Mouse (Mus musculus): ENCODE data around the gene Zdhhc9. TPM values are rescaled to one million over a fixed set of nuclear protein-coding genes. Genes with fewer than 3 reads are reported as not detected.

Zdhhc9 gene
- polyA plus RNA-seq, 1 experiment from 2014 or later = 6.8 TPM

DNA sequence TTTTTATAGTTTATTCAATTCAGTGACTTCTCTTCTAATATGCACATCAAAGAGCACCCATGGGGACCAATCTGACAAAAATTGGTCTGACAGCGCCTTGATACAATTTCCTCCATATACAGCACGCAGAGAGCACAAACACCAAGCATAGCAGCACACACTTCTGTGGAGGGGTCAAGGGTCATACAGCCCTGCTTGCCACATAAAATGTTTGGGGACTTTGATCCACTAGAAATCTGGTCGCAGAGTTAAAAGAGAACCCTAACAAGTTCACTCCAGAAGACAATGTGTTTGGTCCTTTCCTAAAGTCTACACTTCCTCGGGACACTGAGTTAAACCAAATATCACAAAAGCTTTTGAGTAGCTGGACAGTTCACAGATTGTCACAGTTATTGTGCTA is 5.7 kb downstream of the Zdhhc9 start:
- H3K36me3 ChIP-seq = no peaks in the 10 kb centered on the region
- no peak overlapping the region for H3K4me2 ChIP-seq (replicated peaks)
- no peak for ATAC-seq (ENCODE audit: low FRiP score, low read depth)
- no peak overlapping the region for H3K9ac ChIP-seq
- H3K27me3 ChIP-seq = no peaks in the 10 kb centered on the region
- no peak overlapping the region for H3K27ac ChIP-seq
- no peak overlapping the region for H3K4me3 ChIP-seq
- 0 out of 2 replicates have a peak, but pooled peaks cover 6% of the 10 kb centered on the region for H3K4me1 ChIP-seq
- 65% methylated on average over 4 of the region's 4 CpGs for WGBS
- no peaks in the 10 kb centered on the region for H3K9me3 ChIP-seq

GRCm38 (mm10) chrX:48202436-48202835 is 6.2 kb downstream of the Zdhhc9 start:
- WGBS = 83% methylated on average over 7 of the region's 7 CpGs
- Histone ChIP-seq H3K36me3 (no peaks in the 10 kb centered on the region), H3K4me1 (0 out of 2 replicates have a peak, but pooled peaks cover 3% of the 10 kb centered on the region), H3K27ac (no peak overlapping the region), H3K9ac (no peak overlapping the region), H3K4me2 (replicated peaks) (no peak overlapping the region), H3K4me3 (no peak overlapping the region), H3K27me3 (no peaks in the 10 kb centered on the region), H3K9me3 (no peaks in the 10 kb centered on the region)
- no peak for ATAC-seq (ENCODE audit: low FRiP score, low read depth)

- no peaks in the 10 kb centered on the region for H3K36me3 ChIP-seq
- H3K4me3 ChIP-seq = no peak overlapping the region
- no peaks in the 10 kb centered on the region for H3K9me3 ChIP-seq
- no peak overlapping the region for H3K9ac ChIP-seq
- 90% methylated on average over 7 of the region's 7 CpGs for WGBS
- H3K4me2 ChIP-seq (replicated peaks) = no peak overlapping the region
- no peaks in the 10 kb centered on the region for H3K4me1 ChIP-seq
- no peak overlapping the region for H3K27ac ChIP-seq
- H3K27me3 ChIP-seq = no peaks in the 10 kb centered on the region
- no peak for ATAC-seq (ENCODE audit: low FRiP score, low read depth)
Measured at GRCm38 (mm10) chrX:48201973-48202372, 6.7 kb downstream of the Zdhhc9 start.

GRCm38 (mm10) chrX:48200699-48201098 is 8.0 kb downstream of the Zdhhc9 start:
- Histone ChIP-seq H3K4me2 (replicated peaks) (no peak overlapping the region), H3K36me3 (no peaks in the 10 kb centered on the region), H3K9me3 (no peaks in the 10 kb centered on the region), H3K4me1 (no peaks in the 10 kb centered on the region), H3K4me3 (no peak overlapping the region), H3K27me3 (no peaks in the 10 kb centered on the region), H3K9ac (no peak overlapping the region), H3K27ac (no peak overlapping the region)
- WGBS = 91% methylated on average over 3 of the region's 3 CpGs
- ATAC-seq (ENCODE audit: low FRiP score, low read depth) = no peak

- no peak for ATAC-seq (ENCODE audit: low FRiP score, low read depth)
- Histone ChIP-seq H3K9me3 (no peaks in the 10 kb centered on the region), H3K4me1 (no peaks in the 10 kb centered on the region), H3K27ac (no peak overlapping the region), H3K4me3 (no peak overlapping the region), H3K36me3 (no peaks in the 10 kb centered on the region), H3K9ac (no peak overlapping the region), H3K27me3 (no peaks in the 10 kb centered on the region), H3K4me2 (replicated peaks) (no peak overlapping the region)
- WGBS = 88% methylated on average over 2 of the region's 2 CpGs
Measured at GRCm38 (mm10) chrX:48199026-48199425, 9.7 kb downstream of the Zdhhc9 start.

GRCm38 (mm10) chrX:48197856-48198255 is 10.8 kb downstream of the Zdhhc9 start:
- no peak overlapping the region for H3K4me2 ChIP-seq (replicated peaks)
- no peaks in the 10 kb centered on the region for H3K27me3 ChIP-seq
- 93% methylated on average over 3 of the region's 3 CpGs for WGBS
- H3K27ac ChIP-seq = no peak overlapping the region
- peaks cover 10% of the 10 kb centered on the region; the same call in 1 of the 2 replicates for H3K36me3 ChIP-seq
- no peak for ATAC-seq (ENCODE audit: low FRiP score, low read depth)
- no peaks in the 10 kb centered on the region for H3K4me1 ChIP-seq
- H3K9ac ChIP-seq = no peak overlapping the region
- H3K9me3 ChIP-seq = no peaks in the 10 kb centered on the region
- no peak overlapping the region for H3K4me3 ChIP-seq

GRCm38 (mm10) chrX:48193235-48194152 is 15.2 kb downstream of the Zdhhc9 start:
- no peak overlapping the region for H3K4me2 ChIP-seq (replicated peaks)
- WGBS = 82% methylated on average over 14 of the region's 14 CpGs
- no peak overlapping the region for H3K27ac ChIP-seq
- H3K36me3 ChIP-seq = peaks cover 27% of the 10 kb centered on the region
- no peak overlapping the region for H3K4me3 ChIP-seq
- ATAC-seq (ENCODE audit: low FRiP score, low read depth) = no peak
- H3K27me3 ChIP-seq = no peaks in the 10 kb centered on the region
- no peak overlapping the region for H3K9ac ChIP-seq
- no peaks in the 10 kb centered on the region for H3K9me3 ChIP-seq
- H3K4me1 ChIP-seq = no peaks in the 10 kb centered on the region

DNA sequence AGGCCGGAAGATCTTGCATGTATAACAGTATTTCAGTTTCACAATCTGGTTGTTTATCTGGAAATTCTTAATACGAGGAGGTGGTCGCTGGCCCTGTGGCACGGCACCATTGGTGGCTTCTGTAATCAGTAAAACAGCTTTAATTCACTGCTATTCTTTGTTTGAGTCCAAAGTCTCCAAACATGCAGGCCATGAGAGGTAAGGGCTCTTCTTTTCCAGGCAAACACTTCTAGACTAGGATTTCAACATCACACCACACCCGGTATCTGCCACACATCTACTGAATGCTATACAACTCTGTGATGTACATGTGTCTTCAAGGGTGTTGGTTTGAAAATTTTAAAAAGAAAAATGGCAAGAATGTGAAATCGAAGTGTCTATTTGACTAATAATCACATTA is 17.4 kb downstream of the Zdhhc9 start:
- Histone ChIP-seq H3K4me1 (no peaks in the 10 kb centered on the region), H3K27me3 (no peaks in the 10 kb centered on the region), H3K4me2 (replicated peaks) (no peak overlapping the region), H3K9ac (no peak overlapping the region), H3K27ac (no peak overlapping the region), H3K36me3 (peaks cover 27% of the 10 kb centered on the region), H3K9me3 (no peaks in the 10 kb centered on the region), H3K4me3 (no peak overlapping the region)
- 93% methylated on average over 6 of the region's 6 CpGs for WGBS
- no peak for ATAC-seq (ENCODE audit: low FRiP score, low read depth)

DNA sequence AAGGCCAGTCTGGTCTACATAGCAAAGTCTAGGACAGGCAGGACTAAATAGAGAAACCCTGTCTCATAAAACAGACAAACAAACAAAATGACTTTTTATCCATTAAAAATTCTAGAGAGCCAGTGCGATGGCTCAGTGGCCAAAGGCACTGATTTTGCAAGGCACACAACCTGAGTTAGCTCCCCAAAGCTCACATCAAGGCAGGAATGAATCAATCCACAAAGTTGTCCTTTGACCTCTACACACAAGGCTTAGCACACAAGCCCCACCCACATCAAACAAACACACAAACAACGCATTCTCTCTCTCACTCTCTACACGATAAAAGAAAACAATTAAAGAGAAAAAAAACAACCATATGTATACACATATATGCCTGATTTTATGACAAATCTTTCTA is 24.0 kb downstream of the Zdhhc9 start:
- peaks cover 15% of the 10 kb centered on the region for H3K36me3 ChIP-seq
- H3K4me2 ChIP-seq (replicated peaks) = no peak overlapping the region
- H3K9me3 ChIP-seq = no peaks in the 10 kb centered on the region
- no peaks in the 10 kb centered on the region for H3K4me1 ChIP-seq
- H3K4me3 ChIP-seq = no peak overlapping the region
- no peak for ATAC-seq (ENCODE audit: low FRiP score, low read depth)
- H3K27ac ChIP-seq = no peak overlapping the region
- H3K27me3 ChIP-seq = no peaks in the 10 kb centered on the region
- 88% methylated on average over 3 of the region's 3 CpGs for WGBS
- H3K9ac ChIP-seq = no peak overlapping the region

GRCm38 (mm10) chrX:48181844-48182243 is 26.8 kb downstream of the Zdhhc9 start:
- WGBS = 77% methylated on average over 6 of the region's 6 CpGs
- no peak overlapping the region for H3K4me2 ChIP-seq (replicated peaks)

DNA sequence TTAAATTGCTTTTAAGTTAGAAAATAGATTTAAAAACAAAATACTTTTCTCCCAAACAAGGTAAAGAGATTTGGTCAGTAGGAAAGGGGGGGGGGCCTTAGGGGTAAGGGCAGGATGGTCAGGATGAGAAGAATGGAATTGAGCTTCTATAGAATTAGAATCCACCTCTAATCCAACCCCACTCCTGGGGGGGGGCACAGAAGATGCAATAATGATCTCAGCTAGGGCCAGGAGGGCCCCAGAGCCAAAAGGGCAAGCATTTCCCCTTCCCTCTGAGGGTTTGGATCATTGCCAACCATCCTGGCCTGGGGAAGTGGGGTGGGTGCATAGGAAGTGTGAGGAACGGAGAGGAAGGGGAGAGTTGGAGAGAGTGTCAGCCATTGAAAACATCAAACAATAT is 38.3 kb downstream of the Zdhhc9 start:
- Histone ChIP-seq H3K27ac (no peak overlapping the region), H3K4me3 (no peak overlapping the region), H3K9ac (no peak overlapping the region), H3K4me2 (replicated peaks) (no peak overlapping the region), H3K36me3 (peaks cover 5% of the 10 kb centered on the region; the same call in 1 of the 2 replicates), H3K9me3 (no peaks in the 10 kb centered on the region), H3K27me3 (no peaks in the 10 kb centered on the region), H3K4me1 (no peaks in the 10 kb centered on the region)
- no peak for ATAC-seq (ENCODE audit: low FRiP score, low read depth)
- WGBS = 43% methylated on average over 1 of the region's 1 CpGs

More at GRCm38 (mm10) chrX:48181844-48182243, 26.8 kb downstream of the Zdhhc9 start:
- no peak overlapping the region for H3K27ac ChIP-seq
- no peak overlapping the region for H3K4me3 ChIP-seq
- no peaks in the 10 kb centered on the region for H3K4me1 ChIP-seq
- H3K9ac ChIP-seq = no peak overlapping the region
- ATAC-seq (ENCODE audit: low FRiP score, low read depth) = no peak
- no peaks in the 10 kb centered on the region for H3K9me3 ChIP-seq
- peaks cover 10% of the 10 kb centered on the region for H3K36me3 ChIP-seq
- no peaks in the 10 kb centered on the region for H3K27me3 ChIP-seq

- no peak overlapping the region; the same call in 1 of the 2 replicates for H3K27ac ChIP-seq
- no peak overlapping the region for H3K9ac ChIP-seq
- ATAC-seq (ENCODE audit: low FRiP score, low read depth) = no peak
- H3K4me2 ChIP-seq (replicated peaks) = no peak overlapping the region
- WGBS = 60% methylated on average over 1 of the region's 1 CpGs
- H3K4me1 ChIP-seq = no peaks in the 10 kb centered on the region
- H3K4me3 ChIP-seq = no peak overlapping the region
- H3K9me3 ChIP-seq = no peaks in the 10 kb centered on the region
- no peaks in the 10 kb centered on the region for H3K27me3 ChIP-seq
- H3K36me3 ChIP-seq = peaks cover under 1% of the 10 kb centered on the region; the same call in 1 of the 2 replicates
Measured at GRCm38 (mm10) chrX:48169892-48170291, 38.8 kb downstream of the Zdhhc9 start.

All from limb, embryonic 13.5 days (tissue).